Mouse (Mus musculus) stomach, postnatal 0 days (tissue): ENCODE data around the gene Rnf157. TPM values are rescaled to one million over a fixed set of nuclear protein-coding genes. Genes with fewer than 3 reads are reported as not detected.

Source experiments
- ATAC-seq: fragments of 200-750 bp; cut with Nextera tagmentation; 2 replicates; pipeline ENCODE4 v1.8.0; 2017; ENCODE audit not compliant: low FRiP score, low TSS enrichment
- DNase-seq: peaks from one replicate; pipeline ENCODE4 v3.0.0-alpha.2; 2016; ENCODE audit warnings: low spot score
- H3K27ac ChIP-seq: fragments of 300-500 bp; sonication (generic); replicated peaks from 2 replicates; pipeline ENCODE4 v1.5.1; 2014; ENCODE audit warnings: mild to moderate bottlenecking, control low read depth
- H3K27me3 ChIP-seq: fragments of 300-500 bp; sonication (generic); 2 replicates; pipeline ENCODE4 v1.6.1; 2014; ENCODE audit warnings: low read length; ENCODE audit not compliant: control insufficient read depth, insufficient read depth
- H3K36me3 ChIP-seq: fragments of 300-500 bp; sonication (generic); 2 replicates; pipeline ENCODE4 v1.6.1; 2014; ENCODE audit warnings: low read length, mixed read lengths; ENCODE audit not compliant: control insufficient read depth, insufficient read depth
- H3K4me1 ChIP-seq: fragments of 300-500 bp; sonication (generic); replicated peaks from 2 replicates; pipeline ENCODE4 v1.6.1; 2014; ENCODE audit warnings: antibody characterized with exemption; ENCODE audit not compliant: control insufficient read depth, insufficient read depth
- H3K4me2 ChIP-seq: fragments of 300-500 bp; sonication (generic); replicated peaks from 2 replicates; pipeline ENCODE4 v1.6.1; 2014; ENCODE audit warnings: low read depth, mild to moderate bottlenecking, control low read depth, moderate library complexity
- H3K4me3 ChIP-seq: fragments of 300-500 bp; sonication (generic); 2 replicates; pipeline ENCODE4 v1.5.1; 2014; ENCODE audit warnings: low read depth, low read length, control low read depth
- H3K9ac ChIP-seq: fragments of 300-500 bp; sonication (generic); 2 replicates; pipeline ENCODE4 v1.6.1; 2014; ENCODE audit warnings: mild to moderate bottlenecking, low read length, control low read depth, mixed read lengths
- H3K9me3 ChIP-seq: fragments of 300-500 bp; sonication (generic); 2 replicates; pipeline ENCODE4 v1.6.1; 2016; ENCODE audit warnings: low read length; ENCODE audit not compliant: control insufficient read depth
- CTCF ChIP-seq: IDR thresholded peaks from 2 replicates; pipeline ENCODE4 v1.5.1; 2016; ENCODE audit warnings: antibody characterized with exemption, low read depth, mild to moderate bottlenecking, moderate library complexity
- EP300 ChIP-seq: optimal IDR thresholded peaks from 2 replicates; pipeline ENCODE3; 2016; ENCODE audit warnings: antibody characterized with exemption
- WGBS: fragments of 180-500 bp; shearing (Covaris S2); extraction: QIAGEN DNeasy Blood & Tissue Kit; methylation state at CpG from one replicate; pipeline ENCODE4 v1.1.7; 2014; 5-methylcytosine and 5-hydroxymethylcytosine counted together
- polyA plus RNA-seq: library from polyadenylated mRNA; unstranded; fragments of >200 nt; fragmentation: Nextera tagmentation; extraction: Ambion mirVana; gene quantifications from 2 replicates; pipeline ENCODE4 v1.2.1, GENCODE M21; 2015

The Rnf157 gene
- polyA plus RNA-seq, 1 experiment from 2014 or later = 2.8 TPM

DNA sequence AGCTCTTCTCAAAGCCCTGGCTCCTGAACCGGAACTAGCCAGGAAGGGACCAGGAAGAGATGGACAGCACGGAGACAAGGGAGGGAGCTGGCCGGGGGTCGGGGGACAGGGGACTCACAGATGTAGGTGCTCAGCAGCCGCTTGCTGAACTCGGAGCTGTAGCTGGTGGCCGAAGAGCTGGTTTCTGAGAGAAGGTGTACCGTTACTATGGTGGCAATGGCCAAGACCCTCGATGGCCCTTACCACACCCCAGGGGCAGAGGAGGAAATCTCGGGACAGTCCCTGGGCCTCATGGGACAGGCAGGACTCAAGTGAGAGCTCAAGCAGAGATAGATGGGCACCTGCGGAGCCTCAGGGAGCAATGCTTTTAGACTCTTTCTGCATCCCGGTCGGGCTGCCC, 120.4 kb downstream of the Rnf157 start:
- no peak for ATAC-seq
- H3K36me3 ChIP-seq = peaks cover 15% of the 10 kb centered on the region
- 94% methylated on average over 13 of the region's 13 CpGs for WGBS

GRCm38 (mm10) chr11:116290556-116290955, 122.3 kb downstream of the Rnf157 start:
- no peak for TF ChIP-seq EP300
- no peak for TF ChIP-seq CTCF
- no peak overlapping the region for H3K9ac ChIP-seq

More for the DNA sequence above, 120.4 kb downstream of the Rnf157 start:
- H3K27me3 ChIP-seq = no peaks in the 10 kb centered on the region
- H3K9me3 ChIP-seq = no peaks in the 10 kb centered on the region
- H3K9ac ChIP-seq = no peak overlapping the region
- H3K4me3 ChIP-seq = no peak overlapping the region
- TF ChIP-seq CTCF (no peak), EP300 (no peak)
- H3K4me1 ChIP-seq = no peaks in the 10 kb centered on the region
- no peak for DNase-seq
- no peak overlapping the region for H3K4me2 ChIP-seq
- no peak overlapping the region for H3K27ac ChIP-seq

DNA sequence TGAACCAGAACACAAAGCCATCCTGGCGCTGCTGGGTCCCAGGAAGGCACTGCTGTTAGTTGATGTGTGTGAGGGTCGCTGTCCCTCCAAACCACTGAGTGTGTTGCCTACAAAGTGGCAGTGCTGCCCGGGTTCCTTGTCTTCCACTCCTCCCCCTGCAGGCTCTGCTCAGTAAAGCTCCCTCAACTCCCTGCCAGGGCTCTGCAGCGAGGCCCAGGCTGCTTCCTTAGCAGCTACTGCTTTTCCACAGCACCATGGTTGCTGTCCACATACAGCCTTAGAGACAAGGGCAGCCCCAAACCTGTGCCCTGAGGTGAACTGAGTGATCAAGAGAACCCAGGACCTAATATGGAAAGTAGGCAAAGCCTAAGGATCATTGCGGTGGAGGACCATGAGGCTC, 125.5 kb downstream of the Rnf157 start:
- Histone ChIP-seq H3K9me3 (no peaks in the 10 kb centered on the region), H3K4me1 (no peaks in the 10 kb centered on the region), H3K27me3 (peaks cover 9% of the 10 kb centered on the region; the same call in 1 of the 2 replicates), H3K4me3 (no peak overlapping the region), H3K4me2 (no peak overlapping the region), H3K27ac (no peak overlapping the region), H3K9ac (no peak overlapping the region), H3K36me3 (peaks cover 11% of the 10 kb centered on the region)
- WGBS = 73% methylated on average over 5 of the region's 5 CpGs
- no peak for DNase-seq
- TF ChIP-seq CTCF = peak; percentile 30
- no peak for TF ChIP-seq EP300
- ATAC-seq = no peak

More at GRCm38 (mm10) chr11:116290556-116290955, 122.3 kb downstream of the Rnf157 start:
- Histone ChIP-seq H3K36me3 (peaks cover 11% of the 10 kb centered on the region), H3K27me3 (no peaks in the 10 kb centered on the region), H3K9me3 (no peaks in the 10 kb centered on the region), H3K4me2 (no peak overlapping the region), H3K4me3 (no peak overlapping the region), H3K27ac (peak overlapping the region; percentile 69), H3K4me1 (no peaks in the 10 kb centered on the region)
- DNase-seq (no peak), ATAC-seq (no peak)
- WGBS = 39% methylated on average over 8 of the region's 8 CpGs

Other genes starting within 250 kb of the Rnf157 start
- 8.0 and 8.8 TPM in 2 replicates for gene Fbf1, start 244.9 kb downstream of the Rnf157 start, polyA plus RNA-seq
- 51.9 and 52.6 TPM in 2 replicates for gene Ten1, start 214.2 kb downstream of the Rnf157 start, polyA plus RNA-seq
- 207 and 211 TPM in 2 replicates for gene Acox1, start 214.0 kb downstream of the Rnf157 start, polyA plus RNA-seq
- 26.5 and 30.1 TPM in 2 replicates for gene Evpl, start 175.0 kb downstream of the Rnf157 start, polyA plus RNA-seq
- 52.6 and 53.0 TPM in 2 replicates for gene Srp68, start 138.8 kb downstream of the Rnf157 start, polyA plus RNA-seq
- 0.68 and 0.76 TPM in 2 replicates for gene Galr2, start 132.1 kb downstream of the Rnf157 start, polyA plus RNA-seq
- 42.3 and 43.9 TPM in 2 replicates for gene Exoc7, start 105.8 kb downstream of the Rnf157 start, polyA plus RNA-seq
- gene Foxj1, start 77.6 kb downstream of the Rnf157 start, polyA plus RNA-seq = 0.19 and 0.40 TPM in 2 replicates
- gene Ubald2, start 21.1 kb upstream of the Rnf157 start, polyA plus RNA-seq = 35.4 and 35.7 TPM in 2 replicates
- gene Qrich2, start 53.2 kb upstream of the Rnf157 start, polyA plus RNA-seq = 0.08 and 0.16 TPM in 2 replicates
- gene Prpsap1, start 81.2 kb upstream of the Rnf157 start, polyA plus RNA-seq = 94.0 and 97.1 TPM in 2 replicates
- 7.9 and 10.0 TPM in 2 replicates for gene Sphk1, start 117.9 kb upstream of the Rnf157 start, polyA plus RNA-seq
- 4.7 and 5.3 TPM in 2 replicates for gene Ube2o, start 168.4 kb upstream of the Rnf157 start, polyA plus RNA-seq
- gene Aanat, start 173.4 kb upstream of the Rnf157 start, polyA plus RNA-seq = 0.10 TPM in 1 of 2 replicates, not detected in the other
- gene Rhbdf2, start 214.0 kb upstream of the Rnf157 start, polyA plus RNA-seq = 5.7 and 6.1 TPM in 2 replicates
- gene Prcd, start 240.5 kb upstream of the Rnf157 start, polyA plus RNA-seq = 2.6 and 2.7 TPM in 2 replicates
- gene Cygb, start 241.3 kb upstream of the Rnf157 start, polyA plus RNA-seq = 22.1 and 22.2 TPM in 2 replicates